Mouse (Mus musculus): Measurements from ENCODE around the gene Atxn2.

- no peak for TF ChIP-seq CTCF (IDR thresholded peaks at IDR 0.05; ENCODE audit: extremely low read depth, insufficient read depth, insufficient read length, insufficient replicate concordance)
- TF ChIP-seq POLR2A (IDR thresholded peaks at IDR 0.05; ENCODE audit: low read depth, low read length) = no peak
Observed at GRCm38 (mm10) chr5:121703341-121703740, 7.8 kb upstream of the Atxn2 start.
